Mouse (Mus musculus): Measurements from ENCODE around the gene Spag5.

The Spag5 gene

GRCm38 (mm10) chr11:78349441-78350358 lies 48.4 kb downstream of the Spag5 start:
- no peak for DNase-seq (ENCODE audit: low read depth, low spot score)

GRCm38 (mm10) chr11:78353081-78353480 lies 51.8 kb downstream of the Spag5 start:
- DNase-seq (ENCODE audit: low read depth, low spot score): no peak

- no peak for DNase-seq (ENCODE audit: low read depth, low spot score)
Observed at GRCm38 (mm10) chr11:78354905-78355304, 53.6 kb downstream of the Spag5 start.

GRCm38 (mm10) chr11:78355471-78356238 lies 54.3 kb downstream of the Spag5 start:
- no peak for DNase-seq (ENCODE audit: low read depth, low spot score)

GRCm38 (mm10) chr11:78358330-78359007 lies 57.1 kb downstream of the Spag5 start:
- DNase-seq (ENCODE audit: low read depth, low spot score): no peak

- peak; percentile 57 for DNase-seq (ENCODE audit: low read depth, low spot score)
Observed at GRCm38 (mm10) chr11:78360125-78360788, 58.9 kb downstream of the Spag5 start.

- no peak for DNase-seq (ENCODE audit: low read depth, low spot score)
Observed at GRCm38 (mm10) chr11:78360789-78361131, 59.4 kb downstream of the Spag5 start.

GRCm38 (mm10) chr11:78363309-78364007 lies 62.1 kb downstream of the Spag5 start:
- no peak for DNase-seq (ENCODE audit: low read depth, low spot score)

- no peak for DNase-seq (ENCODE audit: low read depth, low spot score)
Observed at GRCm38 (mm10) chr11:78364103-78364502, 62.8 kb downstream of the Spag5 start.

GRCm38 (mm10) chr11:78367456-78368225 lies 66.3 kb downstream of the Spag5 start:
- no peak for DNase-seq (ENCODE audit: low read depth, low spot score)

GRCm38 (mm10) chr11:78370389-78370788 lies 69.1 kb downstream of the Spag5 start:
- DNase-seq (ENCODE audit: low read depth, low spot score): no peak

- DNase-seq (ENCODE audit: low read depth, low spot score): no peak
Observed at GRCm38 (mm10) chr11:78371711-78372110, 70.4 kb downstream of the Spag5 start.
